Mouse (Mus musculus) fat pad, adult 2 months (tissue): ENCODE results near the gene Srsf1.

ENCODE experiments used
- DNase-seq: peaks from one replicate; pipeline ENCODE4 v3.0.0-alpha.2; 2011; ENCODE audit warnings: low read depth, low spot score; ENCODE audit errors: extremely low read depth

Srsf1 gene

GRCm38 (mm10) chr11:88046944-88047794 is at the start of gene Srsf1:
Srsf1 (plus strand) TSS chr11:88047373.
- DNase-seq = peak; percentile 57

- DNase-seq = no peak
These were observed 47.4 kb upstream of the Srsf1 start for GRCm38 (mm10) chr11:87999751-88000150.

- no peak for DNase-seq
These were observed 44.4 kb upstream of the Srsf1 start for GRCm38 (mm10) chr11:88002738-88003137.

GRCm38 (mm10) chr11:88004123-88004522 is 43.0 kb upstream of the Srsf1 start:
- DNase-seq = no peak

GRCm38 (mm10) chr11:88008641-88009040 is 38.5 kb upstream of the Srsf1 start:
- DNase-seq = no peak

GRCm38 (mm10) chr11:88009542-88010190 is 37.5 kb upstream of the Srsf1 start:
- DNase-seq = no peak

- no peak for DNase-seq
These were observed 35.8 kb upstream of the Srsf1 start for GRCm38 (mm10) chr11:88011208-88011913.

- DNase-seq = no peak
These were observed 35.2 kb upstream of the Srsf1 start for GRCm38 (mm10) chr11:88011914-88012419.

GRCm38 (mm10) chr11:88012621-88013244 is 34.4 kb upstream of the Srsf1 start:
- no peak for DNase-seq

- DNase-seq = no peak
These were observed 33.5 kb upstream of the Srsf1 start for GRCm38 (mm10) chr11:88013632-88014031.

- DNase-seq = no peak
These were observed 32.0 kb upstream of the Srsf1 start for GRCm38 (mm10) chr11:88015161-88015560.

GRCm38 (mm10) chr11:88015795-88016194 is 31.4 kb upstream of the Srsf1 start:
- DNase-seq = no peak

- no peak for DNase-seq
These were observed 23.2 kb upstream of the Srsf1 start for GRCm38 (mm10) chr11:88023933-88024332.

- no peak for DNase-seq
These were observed 19.7 kb upstream of the Srsf1 start for GRCm38 (mm10) chr11:88027391-88028035.

GRCm38 (mm10) chr11:88028193-88028684 is 18.9 kb upstream of the Srsf1 start:
- DNase-seq = no peak

GRCm38 (mm10) chr11:88030219-88030618 is 17.0 kb upstream of the Srsf1 start:
- no peak for DNase-seq

GRCm38 (mm10) chr11:88030836-88031235 is 16.3 kb upstream of the Srsf1 start:
- no peak for DNase-seq

GRCm38 (mm10) chr11:88031753-88032152 is 15.4 kb upstream of the Srsf1 start:
- no peak for DNase-seq

GRCm38 (mm10) chr11:88035970-88036369 is 11.2 kb upstream of the Srsf1 start:
- no peak for DNase-seq

- no peak for DNase-seq
These were observed 10.4 kb upstream of the Srsf1 start for GRCm38 (mm10) chr11:88036761-88037251.
